Mouse (Mus musculus) CD8-positive naive resting alpha-beta T cell, adult 57 days (primary cell): Measurements from ENCODE around the gene Cuzd1. TPM values are rescaled to one million over a fixed set of nuclear protein-coding genes. Genes with fewer than 3 reads are reported as not detected.

ENCODE experiments used
- total RNA-seq: library from RNA; stranded (reverse); gene quantifications from one replicate; pipeline ENCODE4 v1.2.4, GENCODE M21; 2023

Gene Cuzd1
- total RNA-seq, result not detected

DNA sequence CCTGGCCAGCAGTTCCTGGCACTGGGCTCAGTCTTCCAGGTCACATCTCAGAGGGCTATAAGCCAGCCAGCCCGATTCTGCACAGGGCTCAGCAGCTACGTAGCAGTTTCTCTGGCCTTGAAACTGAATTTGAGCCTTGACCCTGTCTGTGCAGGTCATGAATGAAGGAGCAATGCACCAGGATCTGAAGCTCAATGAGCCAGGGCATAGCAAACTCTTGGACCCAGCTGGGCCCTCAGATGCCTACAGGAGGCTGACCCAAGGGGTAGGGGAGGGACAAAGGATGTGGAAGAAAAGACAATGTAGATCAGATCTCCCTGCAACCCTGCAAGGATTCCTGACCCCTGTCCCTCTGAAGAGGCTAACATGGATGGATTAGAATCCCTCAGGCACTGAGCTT, at the start of gene Cuzd1:
Gene Cuzd1 (minus strand): TSS at position 101 of the 400 bp plus-strand sequence.

DNA sequence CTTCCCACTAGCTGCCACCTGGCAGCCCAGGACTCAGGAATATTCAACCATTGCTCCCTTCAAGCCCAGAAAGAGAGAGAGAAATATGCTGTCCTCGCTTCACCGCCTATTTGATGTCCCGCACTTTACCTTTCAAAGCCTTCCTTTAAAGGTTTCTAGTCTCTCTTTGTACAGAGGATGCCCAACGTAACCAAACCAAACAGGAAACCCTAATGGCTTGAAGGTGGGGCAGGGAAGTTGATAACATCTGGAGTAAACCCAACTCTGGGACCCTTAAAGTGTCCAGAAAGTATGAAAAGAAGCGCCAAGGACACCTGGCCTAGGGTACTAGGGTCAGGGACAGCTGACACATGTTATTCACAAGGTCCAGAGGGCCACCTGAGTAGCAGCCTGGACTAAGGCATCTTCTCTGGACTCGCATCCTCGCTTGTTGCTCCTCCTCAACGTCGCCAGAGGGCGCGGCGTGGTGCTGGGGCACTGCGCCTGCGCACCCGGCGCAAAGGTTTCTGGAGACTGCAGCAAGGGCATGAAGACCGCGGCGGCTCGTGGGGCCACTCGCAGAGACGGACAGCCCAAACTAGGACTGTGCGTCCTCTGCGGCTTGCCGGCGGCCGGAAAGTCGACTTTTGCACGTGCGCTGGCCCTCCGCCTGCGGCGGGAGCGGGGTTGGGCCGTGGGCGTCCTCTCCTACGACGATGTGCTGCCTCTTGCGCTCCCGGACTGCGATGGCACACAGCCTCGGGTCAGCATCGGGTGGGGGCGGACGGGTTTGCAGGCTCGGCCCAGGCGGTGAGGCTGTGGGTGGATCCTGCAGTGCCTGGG, 48.8 kb upstream of the Cuzd1 start, which contains the start of gene Pstk:
Gene Pstk (plus strand): TSS at position 494 of the 822 bp plus-strand sequence.

DNA sequence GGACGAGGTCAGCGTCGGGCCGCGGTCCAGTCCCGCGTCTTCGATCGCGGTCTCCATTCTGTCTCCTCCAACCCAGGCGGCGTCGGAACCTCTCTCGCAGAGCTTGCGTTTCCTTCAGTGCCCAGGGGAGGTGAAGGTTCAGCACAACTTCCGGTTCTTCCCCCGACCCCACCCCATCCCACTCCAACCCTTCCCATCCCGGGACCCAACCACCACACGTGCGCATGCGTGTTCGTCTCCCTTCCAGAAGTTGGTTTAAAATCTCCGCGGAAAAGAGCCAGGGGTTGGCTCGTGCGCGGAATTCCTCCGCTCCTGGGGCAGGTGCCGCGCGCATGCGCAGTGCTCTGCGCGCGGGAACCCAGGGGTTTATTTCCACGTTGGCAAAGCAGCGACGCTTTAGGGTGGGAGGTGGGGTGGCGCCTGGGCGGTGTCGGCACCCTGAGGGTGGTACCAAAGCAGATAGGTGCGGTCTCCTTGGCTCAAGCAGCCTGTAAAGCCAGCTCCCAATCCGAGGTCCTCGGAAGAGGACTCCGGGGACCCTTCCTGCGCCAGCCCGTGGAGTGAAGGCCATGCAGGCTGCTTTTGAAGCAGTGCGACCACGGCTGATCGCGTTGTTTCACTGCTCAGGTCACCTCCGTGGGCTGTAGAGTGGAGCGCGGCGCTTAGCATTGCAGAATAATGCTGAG, 40.7 kb upstream of the Cuzd1 start, which contains the start of gene 2310057M21Rik:
Gene 2310057M21Rik (minus strand): TSS at position 145 of the 686 bp plus-strand sequence.

DNA sequence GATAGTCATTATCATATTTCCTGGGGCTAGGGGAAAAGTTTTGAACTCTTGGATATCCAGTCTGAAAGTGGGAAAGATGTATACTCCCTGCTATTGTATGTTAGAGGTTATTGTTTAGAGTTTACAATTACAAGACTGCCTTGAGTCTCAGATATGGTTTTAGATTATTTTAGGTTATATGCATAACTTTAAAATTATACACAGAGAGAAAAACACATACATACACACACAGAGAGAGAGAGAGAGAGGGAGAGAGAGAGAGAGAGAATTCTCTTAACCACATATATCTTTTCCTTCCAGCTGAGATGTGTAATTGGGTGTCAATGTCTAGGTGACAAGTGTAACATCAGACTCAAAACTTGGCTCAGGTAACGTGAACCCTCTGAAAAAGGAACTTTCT, 11.5 kb upstream of the Cuzd1 start, which contains the start of gene Fam24a:
Gene Fam24a (plus strand): TSS at position 301 of the 400 bp plus-strand sequence.

DNA sequence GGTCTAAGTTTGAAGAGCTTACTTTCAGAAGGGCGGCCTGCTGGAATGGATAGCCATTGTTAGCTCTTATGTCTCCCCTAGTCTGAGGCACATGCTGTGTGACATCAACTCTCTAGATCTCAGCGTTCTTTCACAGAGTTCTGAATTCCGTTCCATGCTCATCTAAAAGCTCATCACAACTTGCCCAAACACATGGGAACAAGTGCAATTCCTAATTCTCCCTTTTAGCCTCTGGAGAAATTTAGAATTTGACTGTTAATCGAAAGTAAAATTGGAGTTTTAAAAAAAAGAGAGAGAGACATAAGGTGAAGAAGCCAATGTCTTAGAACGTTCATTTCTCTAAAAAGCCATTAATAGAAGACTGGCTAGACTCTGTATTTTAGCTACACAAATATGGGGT, 7.3 kb upstream of the Cuzd1 start, which contains the start of gene Fam24b:
Gene Fam24b (minus strand): TSS at position 101 of the 400 bp plus-strand sequence.

Other genes starting within 250 kb of the Cuzd1 start
- gene 4933402N03Rik, start 176.0 kb downstream of the Cuzd1 start, total RNA-seq, result not detected
- gene 5430419D17Rik, start 147.9 kb downstream of the Cuzd1 start, total RNA-seq, result not detected
- not detected for gene Fam24b, start 7.2 kb upstream of the Cuzd1 start, total RNA-seq
- gene Fam24a, start 11.6 kb upstream of the Cuzd1 start, total RNA-seq, result not detected
- 20.6 TPM for gene 2310057M21Rik, start 40.5 kb upstream of the Cuzd1 start, total RNA-seq
- gene Pstk, start 48.8 kb upstream of the Cuzd1 start, total RNA-seq, result 32.7 TPM
- gene Ikzf5, start 88.2 kb upstream of the Cuzd1 start, total RNA-seq, result 73.7 TPM
- gene Acadsb, start 88.3 kb upstream of the Cuzd1 start, total RNA-seq, result 19.0 TPM
- not detected for gene Hmx3, start 220.6 kb upstream of the Cuzd1 start, total RNA-seq
- not detected for gene Hmx2, start 226.5 kb upstream of the Cuzd1 start, total RNA-seq
- gene Bub3, start 237.9 kb upstream of the Cuzd1 start, total RNA-seq, result 47.1 TPM